Comparison of ENCODE assay signal across 8 mouse cellular contexts in genomic region chr10:39170181-39170580, GRCm38 (mm10). TPM values are rescaled to one million over a fixed set of nuclear protein-coding genes. Genes with fewer than 3 reads are reported as not detected.
DNase-seq lines count a peak whose midpoint lies in the region; ATAC-seq lines count a peak whose summit lies in the region.

No protein-coding gene starts in this region.

- WGBS in liver, embryonic 13.5 days (ENCODE audit: insufficient replicate concordance), result 9% methylated on average over 8 of the region's 8 CpGs
- 10% methylated on average over 8 of the region's 8 CpGs for WGBS in neural tube, embryonic 13.5 days

- H3K4me1 ChIP-seq in liver, embryonic 13.5 days (replicated peaks), result peaks cover 35% of the 10 kb centered on the region
- H3K4me1 ChIP-seq in neural tube, embryonic 13.5 days (replicated peaks), result peaks cover 58% of the 10 kb centered on the region

- no peak overlapping the region for H3K4me2 ChIP-seq in liver, embryonic 13.5 days
- peak overlapping the region; percentile 73 for H3K4me2 ChIP-seq in neural tube, embryonic 13.5 days

- intact Hi-C loops in gastrocnemius, postnatal 14 days (cut with DNase I; ENCODE audit: low total_unique reads), result loop anchor here (2.0 kb wide), 1 partner anchor 351 kb away; no protein-coding TSS in a partner anchor

- peak; percentile 8 for ATAC-seq in activated CD4-positive, CD25-positive, alpha-beta regulatory T cell, adult 4 months
- ATAC-seq in common myeloid progenitor, adult 5-6 weeks (replicated peaks; ENCODE audit: low read depth, poor library complexity, severe bottlenecking), result peak; percentile 31
- ATAC-seq in liver, embryonic 13.5 days (ENCODE audit: low read depth), result no peak
- ATAC-seq in neural tube, embryonic 13.5 days (ENCODE audit: low read depth), result no peak

- H3K36me3 ChIP-seq in liver, embryonic 13.5 days, result no peaks in the 10 kb centered on the region
- H3K36me3 ChIP-seq in neural tube, embryonic 13.5 days, result no peaks in the 10 kb centered on the region

- H3K9ac ChIP-seq in liver, embryonic 13.5 days, result no peak overlapping the region
- peak overlapping the region; percentile 72; the same call in 1 of the 2 replicates for H3K9ac ChIP-seq in neural tube, embryonic 13.5 days

- H3K27me3 ChIP-seq in liver, embryonic 13.5 days, result peaks cover 34% of the 10 kb centered on the region
- no peaks in the 10 kb centered on the region for H3K27me3 ChIP-seq in neural tube, embryonic 13.5 days

- no peaks in the 10 kb centered on the region for H3K9me3 ChIP-seq in liver, embryonic 13.5 days (replicated peaks)
- no peaks in the 10 kb centered on the region for H3K9me3 ChIP-seq in neural tube, embryonic 13.5 days

- H3K4me3 ChIP-seq in liver, embryonic 13.5 days (replicated peaks), result no peak overlapping the region
- no peak overlapping the region for H3K4me3 ChIP-seq in neural tube, embryonic 13.5 days

- DNase-seq in 3T3-L1 (ENCODE audit: low read depth, low spot score), result peak; percentile 73
- peak; percentile 59 for DNase-seq in gastrocnemius, postnatal 14 days
- DNase-seq in kidney, postnatal 14 days, result peak; percentile 70
- DNase-seq in liver, embryonic 13.5 days, result peak; percentile 34
- peak; percentile 89 for DNase-seq in testis, postnatal 10 days (ENCODE audit: low spot score)

- H3K27ac ChIP-seq in liver, embryonic 13.5 days, result no peak overlapping the region
- peak overlapping the region; percentile 98 for H3K27ac ChIP-seq in neural tube, embryonic 13.5 days (replicated peaks)

RNA-seq across cellular contexts. Expression of gene Ccn6, which starts 6.6 kb away (rescaled TPM):
- polyA plus RNA-seq in activated CD4-positive, CD25-positive, alpha-beta regulatory T cell, adult 4 months (2017; shearing (Covaris generic)), result not detected
- total RNA-seq in common myeloid progenitor, adult 5-6 weeks (2017), result not detected in 2 replicates
- under 1 TPM; 0.14 to 0.16 TPM for total RNA-seq in gastrocnemius, postnatal 14 days (2021)
- 0.13 TPM in 1 of 2 replicates, not detected in the other for polyA plus RNA-seq in liver, embryonic 13.5 days (2015; fragmentation: Nextera tagmentation; extraction: Ambion mirVana)
- 0.65 and 0.81 TPM in 2 replicates for polyA plus RNA-seq in neural tube, embryonic 13.5 days (2015; fragmentation: Nextera tagmentation; extraction: Ambion mirVana)

RNA-seq across cellular contexts. Expression of gene Tube1, which starts 36.4 kb away (rescaled TPM):
- polyA plus RNA-seq in activated CD4-positive, CD25-positive, alpha-beta regulatory T cell, adult 4 months (2017; shearing (Covaris generic)), result 1 to 10 TPM; 4.3 to 5.7 TPM
- total RNA-seq in common myeloid progenitor, adult 5-6 weeks (2017), result 16.3 and 20.3 TPM in 2 replicates
- 1 to 10 TPM in 1 of 2 experiments, under 1 TPM in 1; 0.88 to 1.4 TPM for total RNA-seq in gastrocnemius, postnatal 14 days (2021)
- polyA plus RNA-seq in liver, embryonic 13.5 days (2015; fragmentation: Nextera tagmentation; extraction: Ambion mirVana), result 5.9 and 7.6 TPM in 2 replicates
- 7.8 and 11.3 TPM in 2 replicates for polyA plus RNA-seq in neural tube, embryonic 13.5 days (2015; fragmentation: Nextera tagmentation; extraction: Ambion mirVana)

RNA-seq across cellular contexts. Expression of gene Fam229b, which starts 36.5 kb away (rescaled TPM):
- polyA plus RNA-seq in activated CD4-positive, CD25-positive, alpha-beta regulatory T cell, adult 4 months (2017; shearing (Covaris generic)), result 1 to 10 TPM in 1 of 2 experiments, not detected in 1; 2.1 TPM
- total RNA-seq in common myeloid progenitor, adult 5-6 weeks (2017), result 1.5 TPM in 1 of 2 replicates, not detected in the other
- total RNA-seq in gastrocnemius, postnatal 14 days (2021), result 1 to 10 TPM; 3.0 to 3.5 TPM
- polyA plus RNA-seq in liver, embryonic 13.5 days (2015; fragmentation: Nextera tagmentation; extraction: Ambion mirVana), result 1.2 and 1.3 TPM in 2 replicates
- 30.2 and 37.0 TPM in 2 replicates for polyA plus RNA-seq in neural tube, embryonic 13.5 days (2015; fragmentation: Nextera tagmentation; extraction: Ambion mirVana)

Comparison
In these comparisons a context has a peak if more than half of its experiments do, and no peak if none do; other contexts are left out.
1. DNase-seq: peak in every context shown above with its lines; median percentile 89 in testis, postnatal 10 days; 73 in 3T3-L1; 70 in kidney, postnatal 14 days; 59 in gastrocnemius, postnatal 14 days; 34 in liver, embryonic 13.5 days.
2. ATAC-seq: peak in activated CD4-positive, CD25-positive, alpha-beta regulatory T cell, adult 4 months (single experiment) and common myeloid progenitor, adult 5-6 weeks (single experiment); none in liver, embryonic 13.5 days (single experiment) and neural tube, embryonic 13.5 days (single experiment).